Mouse (Mus musculus) limb, embryonic 13.5 days (tissue): ENCODE results near the gene Drc7. TPM values are rescaled to one million over a fixed set of nuclear protein-coding genes. Genes with fewer than 3 reads are reported as not detected.

Source experiments
- ATAC-seq: fragments of 200-750 bp; cut with Nextera tagmentation; 2 replicates; pipeline ENCODE4 v1.8.0; 2017; ENCODE audit warnings: low read depth, moderate number of reproducible peaks, moderate TSS enrichment; ENCODE audit not compliant: low FRiP score
- H3K27ac ChIP-seq: fragments of 300-500 bp; sonication (generic); 2 replicates; pipeline ENCODE4 v1.5.1; 2015; ENCODE audit warnings: inconsistent platforms, mild to moderate bottlenecking, moderate library complexity
- H3K27me3 ChIP-seq: fragments of 300-500 bp; sonication (generic); 2 replicates; pipeline ENCODE4 v1.6.1; 2015; ENCODE audit warnings: mild to moderate bottlenecking, inconsistent platforms
- H3K36me3 ChIP-seq: fragments of 300-500 bp; sonication (generic); 2 replicates; pipeline ENCODE4 v1.6.1; 2015; ENCODE audit warnings: inconsistent platforms, mild to moderate bottlenecking, moderate library complexity
- H3K4me1 ChIP-seq: fragments of 300-500 bp; sonication (generic); 2 replicates; pipeline ENCODE4 v1.6.1; 2015; ENCODE audit warnings: inconsistent platforms
- H3K4me2 ChIP-seq: fragments of 300-500 bp; sonication (generic); replicated peaks from 2 replicates; pipeline ENCODE4 v1.6.1; 2015; ENCODE audit warnings: inconsistent platforms, mild to moderate bottlenecking, moderate library complexity
- H3K4me3 ChIP-seq: fragments of 300-500 bp; sonication (generic); 2 replicates; pipeline ENCODE4 v1.5.1; 2015; ENCODE audit warnings: moderate library complexity, mild to moderate bottlenecking, inconsistent platforms
- H3K9ac ChIP-seq: fragments of 300-500 bp; sonication (generic); 2 replicates; pipeline ENCODE4 v1.6.1; 2015; ENCODE audit warnings: mild to moderate bottlenecking, inconsistent platforms
- H3K9me3 ChIP-seq: fragments of 300-500 bp; sonication (generic); 2 replicates; pipeline ENCODE4 v1.6.1; 2016; ENCODE audit warnings: inconsistent platforms
- WGBS: fragments of 180-500 bp; shearing (Covaris S2); methylation state at CpG from one replicate; pipeline ENCODE4 v1.1.7; 2015; 5-methylcytosine and 5-hydroxymethylcytosine counted together
- polyA plus RNA-seq: library from polyadenylated mRNA; unstranded; fragments of >200 nt; fragmentation: Nextera tagmentation; extraction: Ambion mirVana; gene quantifications from 2 replicates; pipeline ENCODE4 v1.2.1, GENCODE M21; 2015

The Drc7 gene
- polyA plus RNA-seq, 1 experiment from 2014 or later: not detected

GRCm38 (mm10) chr8:95037106-95037925 is 17.6 kb upstream of the Drc7 start:
- peak; percentile 61; the same call in 1 of the 2 replicates for ATAC-seq
- H3K4me1 ChIP-seq: no peaks in the 10 kb centered on the region
- no peaks in the 10 kb centered on the region for H3K27me3 ChIP-seq
- 63% methylated on average over 7 of the region's 7 CpGs for WGBS
- H3K27ac ChIP-seq: no peak overlapping the region
- H3K36me3 ChIP-seq: no peaks in the 10 kb centered on the region
- H3K4me2 ChIP-seq: no peak overlapping the region
- H3K9me3 ChIP-seq: no peaks in the 10 kb centered on the region
- no peak overlapping the region for H3K4me3 ChIP-seq
- H3K9ac ChIP-seq: no peak overlapping the region

GRCm38 (mm10) chr8:95041883-95042784 is 12.8 kb upstream of the Drc7 start:
- no peaks in the 10 kb centered on the region for H3K27me3 ChIP-seq
- H3K9ac ChIP-seq: no peak overlapping the region
- H3K27ac ChIP-seq: no peak overlapping the region
- no peak overlapping the region for H3K4me2 ChIP-seq
- H3K9me3 ChIP-seq: no peaks in the 10 kb centered on the region
- H3K4me3 ChIP-seq: no peak overlapping the region
- H3K4me1 ChIP-seq: peaks cover 3% of the 10 kb centered on the region; the same call in 1 of the 2 replicates
- 71% methylated on average over 6 of the region's 6 CpGs for WGBS
- H3K36me3 ChIP-seq: no peaks in the 10 kb centered on the region
- no peak for ATAC-seq

GRCm38 (mm10) chr8:95044811-95045210 is 10.1 kb upstream of the Drc7 start:
- no peaks in the 10 kb centered on the region for H3K9me3 ChIP-seq
- H3K4me1 ChIP-seq: peaks cover 21% of the 10 kb centered on the region
- no peak overlapping the region for H3K27ac ChIP-seq
- H3K4me2 ChIP-seq: no peak overlapping the region
- no peak for ATAC-seq
- H3K27me3 ChIP-seq: no peaks in the 10 kb centered on the region
- WGBS: 67% methylated on average over 4 of the region's 4 CpGs
- H3K9ac ChIP-seq: no peak overlapping the region
- H3K36me3 ChIP-seq: no peaks in the 10 kb centered on the region
- H3K4me3 ChIP-seq: no peak overlapping the region

DNA sequence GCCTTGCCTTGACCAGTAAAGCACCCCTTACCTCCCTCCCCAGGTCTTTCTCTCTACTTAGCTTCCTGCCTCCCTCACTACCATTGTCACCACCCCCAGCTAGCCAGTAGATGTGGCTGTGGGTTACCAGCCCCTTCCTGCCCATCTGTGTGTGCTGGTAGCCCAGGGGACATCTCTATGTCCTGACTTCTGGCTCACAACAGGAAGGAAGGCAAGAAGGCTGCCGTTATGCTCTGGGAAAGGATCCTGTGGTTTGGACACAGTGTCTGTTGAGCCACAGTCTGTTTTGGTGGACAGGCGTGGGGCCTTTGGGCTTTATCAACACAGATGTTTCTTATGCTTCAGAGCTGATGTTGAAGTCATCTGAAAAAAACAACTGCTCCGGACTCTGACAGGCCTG is 7.9 kb upstream of the Drc7 start:
- 55% methylated on average over 3 of the region's 3 CpGs for WGBS
- Histone ChIP-seq H3K27ac (no peak overlapping the region), H3K4me2 (no peak overlapping the region), H3K36me3 (no peaks in the 10 kb centered on the region), H3K4me1 (peaks cover 22% of the 10 kb centered on the region), H3K9ac (no peak overlapping the region), H3K9me3 (no peaks in the 10 kb centered on the region), H3K4me3 (no peak overlapping the region), H3K27me3 (no peaks in the 10 kb centered on the region)
- ATAC-seq: no peak

GRCm38 (mm10) chr8:95047884-95048680 is 6.8 kb upstream of the Drc7 start:
- ATAC-seq: no peak
- Histone ChIP-seq H3K4me2 (no peak overlapping the region), H3K4me1 (peaks cover 22% of the 10 kb centered on the region), H3K9ac (no peak overlapping the region), H3K9me3 (no peaks in the 10 kb centered on the region), H3K36me3 (no peaks in the 10 kb centered on the region), H3K4me3 (no peak overlapping the region), H3K27ac (no peak overlapping the region), H3K27me3 (no peaks in the 10 kb centered on the region)
- WGBS: 58% methylated on average over 6 of the region's 6 CpGs

DNA sequence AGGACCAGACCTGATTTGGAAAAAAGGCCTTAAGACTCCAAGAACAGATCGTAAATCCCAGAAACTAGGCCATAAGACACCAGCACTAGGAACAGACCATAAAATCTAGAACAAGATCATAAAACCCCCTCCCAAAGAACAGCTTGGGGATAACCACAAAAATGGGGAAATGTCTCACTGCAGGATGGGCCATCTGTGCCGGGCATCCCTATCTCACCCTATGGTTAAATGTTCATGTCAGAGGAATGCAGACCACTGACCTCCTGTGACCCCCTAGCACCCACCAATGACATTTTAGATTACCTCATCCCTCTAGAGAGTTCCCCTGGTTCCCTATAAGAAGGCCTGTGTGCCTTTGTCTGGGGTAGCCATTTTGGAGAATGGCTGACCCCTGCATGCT is 5.3 kb upstream of the Drc7 start:
- H3K4me2 ChIP-seq: no peak overlapping the region
- H3K9ac ChIP-seq: no peak overlapping the region
- H3K9me3 ChIP-seq: no peaks in the 10 kb centered on the region
- no peak for ATAC-seq
- no peak overlapping the region for H3K4me3 ChIP-seq
- H3K4me1 ChIP-seq: peaks cover 22% of the 10 kb centered on the region
- H3K27me3 ChIP-seq: no peaks in the 10 kb centered on the region
- no peak overlapping the region for H3K27ac ChIP-seq
- no peaks in the 10 kb centered on the region for H3K36me3 ChIP-seq
- 17% methylated on average over 2 of the region's 2 CpGs for WGBS

DNA sequence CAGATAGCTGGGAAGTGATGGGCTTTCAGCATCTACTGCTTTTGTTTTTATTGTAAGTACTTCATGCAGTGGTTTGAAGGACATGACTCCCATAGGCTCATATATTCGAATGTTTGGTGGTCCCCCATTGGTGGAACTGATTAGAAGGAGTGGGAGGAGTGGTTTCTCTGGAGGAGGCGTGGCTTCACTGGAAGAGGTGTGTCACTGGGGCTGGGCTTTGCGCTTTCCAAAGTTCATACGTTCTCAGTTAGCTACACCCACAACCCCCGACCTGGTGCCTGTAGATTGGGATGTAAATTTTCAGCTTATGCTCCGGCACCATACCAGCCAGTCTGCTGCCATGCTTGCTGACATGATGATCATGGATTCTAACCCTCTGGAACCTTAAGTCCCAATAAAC is 465 bp upstream of the Drc7 start:
- no peak overlapping the region for H3K4me2 ChIP-seq
- no peak overlapping the region for H3K9ac ChIP-seq
- H3K27me3 ChIP-seq: no peaks in the 10 kb centered on the region
- H3K36me3 ChIP-seq: no peaks in the 10 kb centered on the region
- no peaks in the 10 kb centered on the region for H3K9me3 ChIP-seq
- H3K4me1 ChIP-seq: peaks cover 4% of the 10 kb centered on the region
- no peak overlapping the region for H3K4me3 ChIP-seq
- ATAC-seq: no peak
- H3K27ac ChIP-seq: no peak overlapping the region
- WGBS: 53% methylated on average over 6 of the region's 6 CpGs

- no peak for ATAC-seq
- H3K27me3 ChIP-seq: no peaks in the 10 kb centered on the region
- 85% methylated on average over 5 of the region's 5 CpGs for WGBS
Measured at GRCm38 (mm10) chr8:95056414-95056813, 1.5 kb downstream of the Drc7 start.

DNA sequence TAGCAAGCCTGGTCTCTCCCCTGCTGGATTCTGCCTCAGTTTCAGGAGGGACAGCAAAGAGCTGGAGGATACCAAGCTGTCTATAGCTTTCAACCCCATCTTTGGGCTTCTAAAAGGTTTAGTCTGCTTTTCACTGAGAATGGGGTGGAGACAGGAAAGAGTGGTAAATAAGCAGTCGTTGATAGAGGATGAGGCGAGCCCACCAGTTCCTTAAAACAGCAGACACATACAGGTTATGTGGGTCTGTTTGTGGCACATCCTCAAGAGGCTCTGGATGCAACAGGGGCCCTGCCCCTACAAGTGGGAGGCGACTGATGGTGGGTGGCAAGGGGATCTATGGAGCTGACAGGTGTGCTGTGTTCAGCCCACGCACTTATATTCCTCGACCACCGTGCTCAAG is 3.8 kb downstream of the Drc7 start:
- WGBS: 78% methylated on average over 6 of the region's 6 CpGs
- no peak overlapping the region for H3K27ac ChIP-seq
- H3K4me1 ChIP-seq: no peaks in the 10 kb centered on the region
- H3K9me3 ChIP-seq: no peaks in the 10 kb centered on the region
- H3K27me3 ChIP-seq: no peaks in the 10 kb centered on the region
- no peaks in the 10 kb centered on the region for H3K36me3 ChIP-seq
- ATAC-seq: no peak
- H3K9ac ChIP-seq: no peak overlapping the region
- H3K4me3 ChIP-seq: no peak overlapping the region
- no peak overlapping the region for H3K4me2 ChIP-seq

More at GRCm38 (mm10) chr8:95056414-95056813, 1.5 kb downstream of the Drc7 start:
- Histone ChIP-seq H3K9me3 (no peaks in the 10 kb centered on the region), H3K4me2 (no peak overlapping the region), H3K9ac (no peak overlapping the region), H3K36me3 (no peaks in the 10 kb centered on the region), H3K4me1 (no peaks in the 10 kb centered on the region), H3K4me3 (no peak overlapping the region), H3K27ac (no peak overlapping the region)

- no peak overlapping the region for H3K27ac ChIP-seq
- no peak for ATAC-seq
- H3K27me3 ChIP-seq: no peaks in the 10 kb centered on the region
- WGBS: 71% methylated on average over 6 of the region's 6 CpGs
- H3K4me2 ChIP-seq: no peak overlapping the region
- H3K36me3 ChIP-seq: no peaks in the 10 kb centered on the region
- H3K9ac ChIP-seq: no peak overlapping the region
- no peaks in the 10 kb centered on the region for H3K9me3 ChIP-seq
- H3K4me1 ChIP-seq: no peaks in the 10 kb centered on the region
- no peak overlapping the region for H3K4me3 ChIP-seq
Measured at GRCm38 (mm10) chr8:95059812-95060533, 5.1 kb downstream of the Drc7 start.

DNA sequence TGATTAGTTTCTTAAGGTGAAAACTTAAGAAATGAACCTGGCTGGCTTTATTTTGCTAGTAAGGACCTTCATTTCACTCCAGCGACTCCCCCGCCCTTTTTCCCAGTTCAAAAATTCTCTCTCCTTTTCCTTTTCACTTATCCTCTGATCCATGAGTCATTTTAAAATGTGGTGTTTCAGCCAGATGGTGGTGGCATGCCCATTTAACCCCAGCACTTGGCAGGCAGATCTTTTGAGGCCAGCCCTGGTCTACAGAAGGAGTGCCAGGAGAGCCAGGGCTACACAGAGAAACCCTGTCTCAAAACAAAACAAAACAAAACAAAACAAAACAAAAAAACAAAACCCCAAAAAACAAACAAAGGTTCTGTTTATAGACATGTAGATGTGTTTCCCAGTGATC is 9.6 kb downstream of the Drc7 start:
- no peak for ATAC-seq
- H3K27me3 ChIP-seq: no peaks in the 10 kb centered on the region
- H3K4me3 ChIP-seq: no peak overlapping the region
- no peaks in the 10 kb centered on the region for H3K4me1 ChIP-seq
- H3K9ac ChIP-seq: no peak overlapping the region
- WGBS: 90% methylated on average over 2 of the region's 2 CpGs
- H3K9me3 ChIP-seq: no peaks in the 10 kb centered on the region
- H3K27ac ChIP-seq: no peak overlapping the region
- no peak overlapping the region for H3K4me2 ChIP-seq
- H3K36me3 ChIP-seq: no peaks in the 10 kb centered on the region
